Comparison of ENCODE assay signal across 8 mouse cellular contexts in the genomic region with DNA sequence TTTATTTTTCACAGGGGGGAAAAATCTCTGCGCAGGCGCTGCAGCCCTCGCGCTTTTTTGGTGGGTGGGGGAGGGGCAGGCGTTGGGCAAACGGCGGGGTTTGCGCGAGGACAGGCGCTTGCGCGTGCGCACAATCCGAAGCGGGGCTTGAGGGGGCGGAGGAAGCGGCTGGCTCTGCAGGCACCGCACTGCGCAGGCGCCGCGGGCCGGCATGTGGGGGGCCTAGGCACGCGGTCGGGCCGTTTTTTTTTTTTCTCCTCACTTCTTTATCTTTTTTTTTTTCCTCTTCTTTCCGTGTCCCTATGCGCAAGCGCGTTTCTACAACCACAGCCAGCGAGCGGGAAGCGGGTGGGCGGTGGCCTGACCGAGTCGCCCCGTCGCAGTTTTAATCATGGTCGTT. TPM values are rescaled to one million over a fixed set of nuclear protein-coding genes. Genes with fewer than 3 reads are reported as not detected.
DNase-seq lines count a peak whose midpoint lies in the region; ATAC-seq and TF ChIP-seq lines count a peak whose summit lies in the region.

No protein-coding gene starts in this region.

- ATAC-seq in erythroid progenitor cell, adult 5-6 weeks (replicated peaks; ENCODE audit: low FRiP score, poor library complexity, severe bottlenecking) = peak; percentile 27; the same call in 1 of the 2 replicates
- peak; percentile 46 for ATAC-seq in heart, embryonic 16.5 days (replicated peaks; ENCODE audit: extremely low read depth, insufficient read depth, low FRiP score)
- peak; percentile 30 for ATAC-seq in liver, postnatal 0 days
- peak; percentile 48 for ATAC-seq in neural tube, embryonic 15.5 days (ENCODE audit: low FRiP score)

- H3K9me3 ChIP-seq in heart, embryonic 16.5 days (replicated peaks; ENCODE audit: control insufficient read depth, low read length) = no peaks in the 10 kb centered on the region
- no peaks in the 10 kb centered on the region for H3K9me3 ChIP-seq in liver, postnatal 0 days (ENCODE audit: low read length)
- H3K9me3 ChIP-seq in neural tube, embryonic 15.5 days (replicated peaks) = no peaks in the 10 kb centered on the region

- H3K27ac ChIP-seq in heart, embryonic 16.5 days (ENCODE audit: low read length) = peak overlapping the region; percentile 99
- peak overlapping the region; percentile 99 for H3K27ac ChIP-seq in liver, postnatal 0 days (ENCODE audit: low read depth)
- peak overlapping the region; percentile 100 for H3K27ac ChIP-seq in neural tube, embryonic 15.5 days (replicated peaks)

- TF ChIP-seq CTCF in brain, embryonic 14.5 days (IDR thresholded peaks at IDR 0.05; ENCODE audit: borderline replicate concordance, extremely low read depth, insufficient read depth, insufficient read length) = no peak
- TF ChIP-seq CTCF in liver, postnatal 0 days (IDR thresholded peaks at IDR 0.05; ENCODE audit: low read depth) = no peak

- peak overlapping the region; percentile 84 for H3K4me3 ChIP-seq in heart, embryonic 16.5 days (ENCODE audit: low read length)
- H3K4me3 ChIP-seq in liver, postnatal 0 days (ENCODE audit: low read depth, low read length) = peak overlapping the region; percentile 93
- peak overlapping the region; percentile 83 for H3K4me3 ChIP-seq in neural tube, embryonic 15.5 days (replicated peaks)

- peak; percentile 42; the same call in 1 of the 2 replicates for TF ChIP-seq EP300 in liver, postnatal 0 days (IDR thresholded peaks at IDR 0.05; ENCODE audit: low read depth)

- DNase-seq in CD4-positive, CD25-positive, alpha-beta regulatory T cell, adult 2 months (ENCODE audit: low read depth, low spot score) = peak; percentile 97
- DNase-seq in brain, embryonic 14.5 days (ENCODE audit: low read depth) = peak; percentile 99
- DNase-seq in kidney, postnatal 4 days = peak; percentile 97 to 98
- DNase-seq in liver, postnatal 0 days = peak; percentile 94
- DNase-seq in testis, postnatal 14 days (ENCODE audit: low spot score) = peak; percentile 96

- peak overlapping the region; percentile 81 for H3K4me2 ChIP-seq in heart, embryonic 16.5 days (ENCODE audit: low read depth, low read length)
- H3K4me2 ChIP-seq in liver, postnatal 0 days (ENCODE audit: low read depth, low read length) = peak overlapping the region; percentile 72
- peak overlapping the region; percentile 77 for H3K4me2 ChIP-seq in neural tube, embryonic 15.5 days

- H3K36me3 ChIP-seq in heart, embryonic 16.5 days (ENCODE audit: control insufficient read depth, insufficient read depth) = peaks cover 36% of the 10 kb centered on the region
- peaks cover 35% of the 10 kb centered on the region for H3K36me3 ChIP-seq in liver, postnatal 0 days (replicated peaks; ENCODE audit: insufficient read depth, low read length)
- H3K36me3 ChIP-seq in neural tube, embryonic 15.5 days = peaks cover 35% of the 10 kb centered on the region

- no peak for TF ChIP-seq POLR2A in brain, embryonic 14.5 days (IDR thresholded peaks at IDR 0.05; ENCODE audit: borderline replicate concordance, extremely low read depth, insufficient read depth, insufficient read length, poor library complexity, severe bottlenecking)

- under 1% methylated on average over 40 of the region's 40 CpGs for WGBS in heart, embryonic 16.5 days
- under 1% methylated on average over 40 of the region's 40 CpGs for WGBS in liver, postnatal 0 days (ENCODE audit: insufficient replicate concordance)
- WGBS in neural tube, embryonic 15.5 days = under 1% methylated on average over 37 of the region's 40 CpGs

- H3K4me1 ChIP-seq in heart, embryonic 16.5 days (ENCODE audit: control insufficient read depth, insufficient read depth, low read length) = peaks cover 39% of the 10 kb centered on the region
- peaks cover 35% of the 10 kb centered on the region for H3K4me1 ChIP-seq in liver, postnatal 0 days (ENCODE audit: insufficient read depth)
- H3K4me1 ChIP-seq in neural tube, embryonic 15.5 days = peaks cover 48% of the 10 kb centered on the region

- H3K27me3 ChIP-seq in heart, embryonic 16.5 days (ENCODE audit: control insufficient read depth, insufficient read depth, low read length) = no peaks in the 10 kb centered on the region
- no peaks in the 10 kb centered on the region for H3K27me3 ChIP-seq in liver, postnatal 0 days (ENCODE audit: insufficient read depth, low read length)
- no peaks in the 10 kb centered on the region for H3K27me3 ChIP-seq in neural tube, embryonic 15.5 days (replicated peaks)

- peak overlapping the region; percentile 95 for H3K9ac ChIP-seq in heart, embryonic 16.5 days (ENCODE audit: low read length)
- peak overlapping the region; percentile 93 for H3K9ac ChIP-seq in liver, postnatal 0 days (replicated peaks)
- peak overlapping the region; percentile 65 for H3K9ac ChIP-seq in neural tube, embryonic 15.5 days (replicated peaks)

RNA-seq across cellular contexts. Expression of a gene that starts 2.9 kb away (rescaled TPM):
- polyA plus RNA-seq in brain, embryonic 14.5 days (2012; rRNA removed) = 444 and 451 TPM in 2 replicates
- total RNA-seq in erythroid progenitor cell, adult 5-6 weeks (2015; ENCODE audit: low replicate concordance) = 215 and 258 TPM in 2 replicates
- total RNA-seq in erythroid progenitor cell, adult 5-6 weeks (2017; ENCODE audit: low replicate concordance) = 202 and 252 TPM in 2 replicates
- polyA plus RNA-seq in heart, embryonic 16.5 days (2015; fragmentation: Nextera tagmentation; extraction: Ambion mirVana) = 135 and 139 TPM in 2 replicates
- 82.0 and 88.6 TPM in 2 replicates for polyA plus RNA-seq in liver, postnatal 0 days (2015; fragmentation: Nextera tagmentation; extraction: Ambion mirVana)
- polyA plus RNA-seq in neural tube, embryonic 15.5 days (2015; fragmentation: Nextera tagmentation; extraction: Ambion mirVana) = 158 and 164 TPM in 2 replicates

RNA-seq across cellular contexts. Expression of a gene that starts 13.8 kb away (rescaled TPM):
- 77.8 and 100 TPM in 2 replicates for polyA plus RNA-seq in brain, embryonic 14.5 days (2012; rRNA removed)
- total RNA-seq in erythroid progenitor cell, adult 5-6 weeks (2015; ENCODE audit: low replicate concordance) = 34.2 and 61.2 TPM in 2 replicates
- total RNA-seq in erythroid progenitor cell, adult 5-6 weeks (2017; ENCODE audit: low replicate concordance) = 10.6 and 14.1 TPM in 2 replicates
- 281 and 288 TPM in 2 replicates for polyA plus RNA-seq in heart, embryonic 16.5 days (2015; fragmentation: Nextera tagmentation; extraction: Ambion mirVana)
- polyA plus RNA-seq in liver, postnatal 0 days (2015; fragmentation: Nextera tagmentation; extraction: Ambion mirVana) = 534 and 566 TPM in 2 replicates
- 91.4 and 114 TPM in 2 replicates for polyA plus RNA-seq in neural tube, embryonic 15.5 days (2015; fragmentation: Nextera tagmentation; extraction: Ambion mirVana)

RNA-seq across cellular contexts. Expression of a gene that starts 22.4 kb away (rescaled TPM):
- 6.0 and 7.0 TPM in 2 replicates for polyA plus RNA-seq in brain, embryonic 14.5 days (2012; rRNA removed)
- total RNA-seq in erythroid progenitor cell, adult 5-6 weeks (2015; ENCODE audit: low replicate concordance) = not detected in 2 replicates
- 0.91 and 1.5 TPM in 2 replicates for total RNA-seq in erythroid progenitor cell, adult 5-6 weeks (2017; ENCODE audit: low replicate concordance)
- polyA plus RNA-seq in heart, embryonic 16.5 days (2015; fragmentation: Nextera tagmentation; extraction: Ambion mirVana) = 12.3 and 17.4 TPM in 2 replicates
- 19.5 and 21.3 TPM in 2 replicates for polyA plus RNA-seq in liver, postnatal 0 days (2015; fragmentation: Nextera tagmentation; extraction: Ambion mirVana)
- 5.4 and 85.2 TPM in 2 replicates for polyA plus RNA-seq in neural tube, embryonic 15.5 days (2015; fragmentation: Nextera tagmentation; extraction: Ambion mirVana)

RNA-seq across cellular contexts. Expression of a gene that starts 22.5 kb away (rescaled TPM):
- polyA plus RNA-seq in brain, embryonic 14.5 days (2012; rRNA removed) = 0.90 and 1.1 TPM in 2 replicates
- 4.3 and 8.8 TPM in 2 replicates for total RNA-seq in erythroid progenitor cell, adult 5-6 weeks (2015; ENCODE audit: low replicate concordance)
- total RNA-seq in erythroid progenitor cell, adult 5-6 weeks (2017; ENCODE audit: low replicate concordance) = 5.4 and 19.4 TPM in 2 replicates
- polyA plus RNA-seq in heart, embryonic 16.5 days (2015; fragmentation: Nextera tagmentation; extraction: Ambion mirVana) = 5.8 and 11.1 TPM in 2 replicates
- 7.2 and 7.6 TPM in 2 replicates for polyA plus RNA-seq in liver, postnatal 0 days (2015; fragmentation: Nextera tagmentation; extraction: Ambion mirVana)
- 2.9 and 7.0 TPM in 2 replicates for polyA plus RNA-seq in neural tube, embryonic 15.5 days (2015; fragmentation: Nextera tagmentation; extraction: Ambion mirVana)

RNA-seq across cellular contexts. Expression of a gene that starts 43.9 kb away (rescaled TPM):
- polyA plus RNA-seq in brain, embryonic 14.5 days (2012; rRNA removed) = 32.7 and 34.7 TPM in 2 replicates
- 8.3 and 12.2 TPM in 2 replicates for total RNA-seq in erythroid progenitor cell, adult 5-6 weeks (2015; ENCODE audit: low replicate concordance)
- total RNA-seq in erythroid progenitor cell, adult 5-6 weeks (2017; ENCODE audit: low replicate concordance) = 4.8 and 5.5 TPM in 2 replicates
- 34.7 and 41.0 TPM in 2 replicates for polyA plus RNA-seq in heart, embryonic 16.5 days (2015; fragmentation: Nextera tagmentation; extraction: Ambion mirVana)
- polyA plus RNA-seq in liver, postnatal 0 days (2015; fragmentation: Nextera tagmentation; extraction: Ambion mirVana) = 25.1 and 26.9 TPM in 2 replicates
- 75.9 and 77.6 TPM in 2 replicates for polyA plus RNA-seq in neural tube, embryonic 15.5 days (2015; fragmentation: Nextera tagmentation; extraction: Ambion mirVana)

Comparison
In these comparisons a context has a peak if more than half of its experiments do, and no peak if none do; other contexts are left out.
1. Peak in every context shown above with its lines: DNase-seq, ATAC-seq, H3K4me3 ChIP-seq and H3K27ac ChIP-seq.